Mouse (Mus musculus) naive thymus-derived CD4-positive, alpha-beta T cell, adult 2 months (primary cell): ENCODE results near the gene Glud1.
"Not testable (repeated sequence)": the region's sequence is repeated elsewhere in the genome, so short reads cannot be mapped to it uniquely, and the experiment has no call there.

Experiments
- DNase-seq: peaks from one replicate; pipeline ENCODE4 v3.0.0-alpha.2; 2011; ENCODE audit warnings: low read depth

Glud1 gene

DNA sequence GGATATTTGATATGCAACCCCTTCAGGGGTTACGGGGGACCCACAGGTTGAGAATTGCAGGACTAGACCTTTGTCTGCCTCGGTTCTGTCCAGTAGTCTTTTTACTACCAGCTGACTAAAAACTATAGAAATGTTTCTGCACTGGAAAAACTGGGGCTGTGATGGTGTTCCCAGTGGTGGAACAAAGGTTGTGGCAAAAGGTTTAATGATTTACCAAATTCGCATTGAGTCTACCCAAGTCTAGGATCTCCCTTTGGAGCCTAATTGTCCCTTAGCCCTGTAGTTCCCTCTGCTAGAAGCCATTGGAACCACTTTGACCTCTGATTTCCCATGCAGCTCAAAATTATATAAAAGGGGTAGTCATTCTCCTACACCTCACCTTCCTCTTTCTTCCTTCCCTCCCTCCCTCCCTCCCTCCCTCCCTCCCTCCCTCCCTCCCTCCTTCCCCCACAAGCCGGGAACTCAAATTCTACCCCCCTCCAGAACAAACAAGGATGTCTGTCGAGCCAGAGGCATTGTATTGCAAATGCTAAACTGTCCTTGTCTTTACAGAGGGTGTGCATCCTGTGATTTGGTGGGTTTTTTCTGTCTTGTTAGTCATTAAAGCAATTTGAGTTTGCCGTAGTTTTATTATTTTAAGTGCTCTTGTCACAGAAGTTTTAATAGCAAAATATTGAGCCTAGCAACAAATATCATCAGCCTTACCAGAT is 2.0 kb downstream of the Glud1 start:
- peak; percentile 12 for DNase-seq

DNA sequence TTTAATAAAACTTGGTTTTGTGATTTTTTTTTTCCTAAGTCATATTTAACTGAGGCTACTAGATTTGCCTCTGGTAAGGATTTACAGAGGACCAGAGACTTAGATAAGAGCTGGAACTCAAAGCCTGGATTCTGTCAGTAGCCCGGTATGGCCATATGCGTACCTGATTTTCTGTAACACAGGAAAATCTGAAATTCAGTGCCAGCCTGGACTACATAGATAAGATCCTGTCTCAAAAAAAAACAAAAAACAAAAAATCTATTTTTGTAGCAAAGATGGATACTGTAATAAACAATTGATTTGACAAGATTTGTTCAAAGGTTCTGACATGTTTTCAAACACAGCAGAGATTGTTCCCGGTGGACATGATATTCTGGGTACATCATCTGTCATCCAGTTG is 3.1 kb downstream of the Glud1 start:
- no peak for DNase-seq

- not testable (repeated sequence) for DNase-seq
Observed at GRCm38 (mm10) chr14:34314383-34314782, 3.9 kb downstream of the Glud1 start.

DNA sequence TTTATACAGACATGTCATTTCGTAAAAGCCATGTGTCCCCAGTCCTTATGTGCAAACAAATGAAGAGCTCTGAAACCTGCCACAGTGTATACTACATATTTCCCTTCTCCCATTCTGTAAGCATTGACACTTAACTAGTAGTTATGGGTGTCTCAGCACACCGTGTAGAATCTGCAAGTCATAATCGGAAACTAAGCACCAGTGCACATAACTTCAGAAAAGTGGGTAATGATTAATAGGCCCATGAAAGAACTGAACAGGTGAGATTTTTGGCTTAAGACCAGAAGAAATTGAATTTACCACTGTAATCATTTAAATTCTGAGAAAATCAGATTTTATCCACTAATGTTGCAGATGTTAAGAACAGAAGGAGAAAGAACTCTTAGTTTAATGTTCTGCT is 4.3 kb downstream of the Glud1 start:
- no peak for DNase-seq

GRCm38 (mm10) chr14:34316346-34316745 is 5.8 kb downstream of the Glud1 start:
- DNase-seq, result no peak

DNA sequence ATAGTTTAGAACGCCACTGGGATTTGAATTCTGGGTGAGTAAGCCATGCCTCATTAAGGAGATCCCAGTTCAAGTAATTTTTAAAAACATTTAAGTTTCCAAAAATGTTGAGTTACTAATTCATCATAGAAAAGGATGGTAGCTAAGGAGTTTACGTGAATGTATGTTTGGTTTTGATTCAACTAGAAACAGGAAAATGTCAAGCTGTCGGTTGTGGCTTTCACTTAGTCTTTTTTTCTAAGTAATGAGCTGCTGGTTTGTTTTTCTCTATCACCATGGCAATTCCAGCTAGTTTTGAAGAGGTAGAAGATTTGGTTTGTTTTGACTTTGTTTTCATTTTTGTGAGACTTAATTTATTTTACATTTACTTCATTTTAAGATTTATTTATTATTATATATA is 6.9 kb downstream of the Glud1 start:
- peak; percentile 65 for DNase-seq

DNA sequence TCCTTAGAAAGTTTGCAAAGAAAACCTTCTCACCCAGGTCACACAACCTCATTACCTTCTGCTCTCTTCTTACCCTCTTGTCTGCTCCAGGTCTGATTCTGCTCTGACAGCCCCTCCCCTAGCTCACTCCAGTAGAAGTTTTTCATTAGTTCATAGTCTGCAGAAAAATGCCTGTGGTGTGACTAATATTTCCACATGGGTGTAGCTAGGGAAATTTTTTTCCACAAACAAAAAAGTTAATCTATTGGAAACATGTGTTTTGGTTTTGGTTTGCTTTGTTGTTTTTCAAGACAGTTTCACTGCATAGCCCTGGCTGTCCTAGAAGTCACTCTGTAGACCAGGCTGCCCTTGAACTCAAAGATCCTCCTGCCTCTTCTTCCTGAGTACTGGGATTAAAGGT is 7.6 kb downstream of the Glud1 start:
- no peak for DNase-seq

GRCm38 (mm10) chr14:34323576-34324085 is 13.1 kb downstream of the Glud1 start:
- no peak for DNase-seq

DNA sequence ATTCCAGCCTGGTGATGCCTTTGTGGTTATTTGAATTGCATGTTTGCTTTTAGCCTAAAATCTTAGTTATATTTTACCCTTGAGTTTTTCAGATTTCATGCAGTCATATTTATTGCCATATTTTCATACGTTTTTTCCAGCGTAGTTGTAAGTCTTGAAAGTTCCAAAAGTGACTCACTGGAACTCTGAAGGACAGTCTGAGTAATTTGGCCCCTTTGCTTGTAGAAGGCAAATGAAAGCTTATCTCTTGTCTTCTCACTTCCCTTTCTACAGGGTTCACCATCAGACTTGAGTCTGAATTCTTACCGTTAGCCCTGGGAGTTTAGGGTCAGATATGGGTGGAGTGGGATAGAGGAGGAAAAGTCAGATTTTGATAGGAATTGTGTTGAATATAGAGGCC is 16.1 kb downstream of the Glud1 start:
- DNase-seq, result no peak

GRCm38 (mm10) chr14:34327618-34328017 is 17.1 kb downstream of the Glud1 start:
- DNase-seq, result no peak

- no peak for DNase-seq
Observed at GRCm38 (mm10) chr14:34330657-34331158, 20.2 kb downstream of the Glud1 start.

DNA sequence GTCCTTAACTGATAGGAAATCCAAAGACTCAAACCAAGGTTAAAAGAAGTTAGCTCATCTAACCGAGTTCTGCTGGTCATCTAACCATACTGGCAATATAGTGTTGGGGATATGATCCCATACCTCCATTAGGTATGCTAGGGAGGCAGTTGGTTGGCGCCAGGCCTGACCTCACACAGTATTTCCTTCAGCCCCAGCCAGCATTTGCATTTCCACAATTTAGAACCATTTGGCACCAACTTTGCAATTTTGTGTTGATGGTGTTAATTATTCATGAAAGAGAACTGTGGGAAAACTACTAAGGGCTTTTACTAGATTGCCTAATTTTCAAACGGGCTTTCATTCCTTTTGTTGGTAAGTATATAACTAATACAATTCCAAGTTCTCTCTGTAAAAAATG is 21.4 kb downstream of the Glud1 start:
- no peak for DNase-seq

- DNase-seq, result no peak
Observed at GRCm38 (mm10) chr14:34332476-34332875, 21.9 kb downstream of the Glud1 start.

DNA sequence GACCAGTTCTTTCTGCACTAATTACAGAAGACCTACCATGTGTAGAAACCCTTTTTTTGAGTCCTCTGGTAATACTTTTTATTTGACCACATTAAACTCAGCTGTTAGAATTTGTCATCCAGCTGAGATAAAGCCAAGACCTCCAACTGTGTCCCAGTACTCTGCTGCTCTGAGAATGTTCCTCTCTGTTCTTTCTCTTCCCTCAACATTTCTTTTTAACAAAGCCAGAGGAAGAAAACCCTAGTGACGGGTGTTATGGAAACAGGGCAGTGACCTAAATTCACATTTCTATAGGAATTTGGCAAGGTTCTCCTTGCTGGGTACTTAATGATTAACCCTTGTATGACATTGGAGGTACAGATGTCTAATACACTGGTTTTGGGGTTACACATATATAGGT is 28.9 kb downstream of the Glud1 start:
- DNase-seq, result no peak

DNA sequence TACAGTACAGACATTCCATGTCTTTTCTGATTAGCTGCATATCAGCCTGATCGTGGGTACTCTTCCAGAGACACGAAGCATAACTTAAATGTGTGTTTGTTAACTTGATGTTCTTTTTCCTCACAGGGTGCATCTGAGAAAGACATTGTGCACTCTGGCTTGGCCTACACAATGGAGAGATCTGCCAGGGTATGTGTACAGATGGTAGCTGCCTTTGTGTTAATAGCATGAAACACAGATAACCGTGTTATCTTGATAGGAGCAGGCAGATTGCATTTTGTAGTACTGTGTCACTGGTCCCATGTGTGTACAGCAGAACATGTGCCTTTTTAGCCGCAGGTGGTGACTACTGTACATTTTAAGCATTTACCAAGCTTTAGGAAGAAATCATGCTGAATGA is 31.5 kb downstream of the Glud1 start:
- DNase-seq, result no peak

DNA sequence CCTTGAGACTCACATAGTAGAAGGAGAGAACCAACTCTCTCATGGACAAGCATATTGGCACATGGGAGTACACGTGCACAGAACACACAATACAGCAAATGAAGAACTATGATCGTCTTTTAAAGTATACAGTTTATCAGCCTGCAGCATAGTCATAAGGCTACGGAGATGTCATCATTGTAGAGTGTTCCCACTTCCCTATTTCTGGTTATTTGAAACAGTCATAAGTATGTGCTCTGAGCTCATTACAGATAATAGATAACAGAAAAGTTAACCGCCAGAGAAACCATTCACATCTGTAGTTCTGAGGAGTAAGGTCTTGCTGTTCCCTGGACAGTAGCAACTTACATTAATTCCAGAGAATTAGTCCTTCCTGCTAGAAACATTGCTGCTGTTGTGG is 32.6 kb downstream of the Glud1 start:
- no peak for DNase-seq

GRCm38 (mm10) chr14:34344361-34344760 is 33.8 kb downstream of the Glud1 start:
- no peak for DNase-seq

GRCm38 (mm10) chr14:34345771-34346566 is 35.4 kb downstream of the Glud1 start:
- DNase-seq, result no peak

DNA sequence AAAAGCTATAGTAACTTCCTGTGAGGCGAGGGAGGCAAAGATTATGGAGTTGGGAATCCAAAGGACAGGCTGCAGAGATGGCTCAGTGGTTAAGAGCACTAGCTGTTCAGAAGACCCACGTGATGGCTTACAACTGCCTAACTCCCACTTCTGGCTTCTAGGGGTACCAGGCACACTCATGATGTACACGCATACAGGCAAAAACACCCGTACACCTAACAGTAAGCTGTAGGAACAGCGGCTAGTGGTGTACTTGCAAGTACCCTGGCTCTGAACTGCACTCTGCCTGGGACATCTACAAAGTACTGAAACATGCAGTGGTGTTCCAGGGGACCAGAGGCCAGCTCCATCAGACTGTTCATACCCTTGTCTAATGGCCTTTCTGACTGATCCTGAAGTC is 36.6 kb downstream of the Glud1 start:
- no peak for DNase-seq

- DNase-seq, result no peak
Observed at GRCm38 (mm10) chr14:34348301-34348700, 37.8 kb downstream of the Glud1 start.

- DNase-seq, result no peak
Observed at GRCm38 (mm10) chr14:34349007-34349406, 38.5 kb downstream of the Glud1 start.

GRCm38 (mm10) chr14:34351660-34352059 is 41.1 kb downstream of the Glud1 start:
- DNase-seq, result no peak

GRCm38 (mm10) chr14:34352523-34352922 is 42.0 kb downstream of the Glud1 start:
- DNase-seq, result no peak
